Mouse (Mus musculus) spleen, adult 2 months (tissue): ENCODE results near the gene Exosc7. TPM values are rescaled to one million over a fixed set of nuclear protein-coding genes. Genes with fewer than 3 reads are reported as not detected.

Experiments
- DNase-seq, 2 experiments: peaks; one replicate each; pipeline versions ENCODE4 v3.0.0 to v3.0.0-alpha.2; 2012 to 2021; ENCODE audit warnings: low spot score in 2 of 2, low read depth in 1 of 2
- H3K27ac ChIP-seq: fragments of 200-500 bp; 2 replicates; pipeline ENCODE4 v1.5.1; 2012; ENCODE audit warnings: low read length, inconsistent platforms; ENCODE audit not compliant: insufficient read depth
- H3K27me3 ChIP-seq: fragments of 200-500 bp; 2 replicates; pipeline ENCODE4 v1.6.1; 2012; ENCODE audit warnings: mild to moderate bottlenecking, moderate library complexity, low read length, inconsistent platforms; ENCODE audit not compliant: control insufficient read depth, insufficient read depth
- H3K36me3 ChIP-seq: fragments of 200-500 bp; 2 replicates; pipeline ENCODE4 v1.6.1; 2012; ENCODE audit warnings: mild to moderate bottlenecking, low read length, inconsistent platforms; ENCODE audit not compliant: control insufficient read depth, insufficient read depth
- H3K4me1 ChIP-seq: fragments of 200-500 bp; 2 replicates; pipeline ENCODE4 v1.6.1; 2011; ENCODE audit warnings: inconsistent platforms; ENCODE audit not compliant: control insufficient read depth, insufficient read depth, insufficient read length
- H3K4me3 ChIP-seq: fragments of 200-500 bp; 2 replicates; pipeline ENCODE4 v1.5.1; 2011; ENCODE audit warnings: mild to moderate bottlenecking, inconsistent platforms; ENCODE audit not compliant: insufficient read depth, insufficient read length; ENCODE audit errors: extremely low read depth
- CTCF ChIP-seq: fragments of 200-500 bp; IDR thresholded peaks from 2 replicates; pipeline ENCODE4 v1.5.1; 2011; ENCODE audit warnings: mild to moderate bottlenecking, inconsistent platforms; ENCODE audit not compliant: insufficient read depth, insufficient read length, insufficient replicate concordance; ENCODE audit errors: extremely low read depth
- POLR2A ChIP-seq: fragments of 200-500 bp; IDR thresholded peaks from 2 replicates; pipeline ENCODE4 v1.6.1; 2011; ENCODE audit warnings: low read depth, low read length, inconsistent platforms
- WGBS: fragments of 180-500 bp; shearing (Covaris S2); methylation state at CpG from one replicate; pipeline ENCODE4 v1.1.7; 2018; 5-methylcytosine and 5-hydroxymethylcytosine counted together
- polyA plus RNA-seq: library from polyadenylated mRNA; depleted of rRNA; stranded (reverse); fragments of >200 nt; gene quantifications from 2 replicates; pipeline ENCODE4 v1.2.3, GENCODE M21; 2012; rRNA removed

Gene Exosc7
- polyA plus RNA-seq, result 15.2 and 17.3 TPM in 2 replicates

GRCm38 (mm10) chr9:123112805-123113521 lies at the start of gene Exosc7, which contains the start of gene Zdhhc3:
Gene Exosc7, plus strand, starts transcription at chr9:123113215.
Gene Zdhhc3, minus strand, starts transcription at chr9:123113205.
- Histone ChIP-seq H3K27ac (peak within 1 kb of the TSS; percentile 78), H3K4me3 (peak within 1 kb of the TSS; percentile 95), H3K27me3 (no peaks in the 10 kb centered on the region), H3K4me1 (peaks cover 8% of the 10 kb centered on the region), H3K36me3 (0 out of 2 replicates have a peak, but pooled peaks cover 1% of the 10 kb centered on the region)
- peak; percentile 65 to 74 for DNase-seq
- TF ChIP-seq POLR2A (peak; percentile 75), CTCF (no peak)
- WGBS, result under 1% methylated on average over 78 of the region's 79 CpGs

- Histone ChIP-seq H3K36me3 (peaks cover 28% of the 10 kb centered on the region), H3K27ac (no peak overlapping the region), H3K4me3 (no peak overlapping the region), H3K27me3 (no peaks in the 10 kb centered on the region), H3K4me1 (no peaks in the 10 kb centered on the region)
- no peak for TF ChIP-seq CTCF
- no peak for TF ChIP-seq POLR2A
- DNase-seq, result no peak
- 81% methylated on average over 5 of the region's 5 CpGs for WGBS
Measured at GRCm38 (mm10) chr9:123079149-123079548, 33.9 kb upstream of the Exosc7 start.

GRCm38 (mm10) chr9:123080355-123080754 lies 32.7 kb upstream of the Exosc7 start:
- Histone ChIP-seq H3K36me3 (peaks cover 35% of the 10 kb centered on the region), H3K27ac (no peak overlapping the region), H3K27me3 (no peaks in the 10 kb centered on the region), H3K4me1 (no peaks in the 10 kb centered on the region), H3K4me3 (no peak overlapping the region)
- TF ChIP-seq POLR2A (no peak), CTCF (no peak)
- 95% methylated on average over 7 of the region's 7 CpGs for WGBS
- no peak for DNase-seq

- no peaks in the 10 kb centered on the region for H3K4me1 ChIP-seq
- H3K27me3 ChIP-seq, result no peaks in the 10 kb centered on the region
- DNase-seq, result no peak
- H3K4me3 ChIP-seq, result no peak overlapping the region
- no peak for TF ChIP-seq CTCF
- no peak for TF ChIP-seq POLR2A
- H3K36me3 ChIP-seq, result peaks cover 35% of the 10 kb centered on the region
- H3K27ac ChIP-seq, result no peak overlapping the region
- WGBS, result 67% methylated on average over 1 of the region's 1 CpGs
Measured at GRCm38 (mm10) chr9:123080796-123081195, 32.2 kb upstream of the Exosc7 start.

- no peak for DNase-seq
- Histone ChIP-seq H3K27me3 (no peaks in the 10 kb centered on the region), H3K4me3 (no peak overlapping the region), H3K27ac (no peak overlapping the region), H3K4me1 (no peaks in the 10 kb centered on the region), H3K36me3 (peaks cover 35% of the 10 kb centered on the region)
- TF ChIP-seq CTCF, result no peak
- no peak for TF ChIP-seq POLR2A
- WGBS, result 72% methylated on average over 1 of the region's 1 CpGs
Measured at GRCm38 (mm10) chr9:123085373-123085772, 27.6 kb upstream of the Exosc7 start.

- no peak overlapping the region for H3K4me3 ChIP-seq
- no peak for TF ChIP-seq CTCF
- TF ChIP-seq POLR2A, result no peak
- 23% methylated on average over 3 of the region's 3 CpGs for WGBS
- H3K27me3 ChIP-seq, result no peaks in the 10 kb centered on the region
- no peaks in the 10 kb centered on the region for H3K4me1 ChIP-seq
- no peak overlapping the region; the same call in 1 of the 2 replicates for H3K27ac ChIP-seq
- peaks cover 28% of the 10 kb centered on the region for H3K36me3 ChIP-seq
- no peak for DNase-seq
Measured at GRCm38 (mm10) chr9:123087558-123087957, 25.5 kb upstream of the Exosc7 start.

- Histone ChIP-seq H3K36me3 (peaks cover 11% of the 10 kb centered on the region; the same call in 1 of the 2 replicates), H3K4me3 (no peak overlapping the region), H3K27me3 (no peaks in the 10 kb centered on the region), H3K27ac (no peak overlapping the region), H3K4me1 (no peaks in the 10 kb centered on the region)
- no peak for TF ChIP-seq CTCF
- no peak for TF ChIP-seq POLR2A
- no peak for DNase-seq
- WGBS, result 77% methylated on average over 4 of the region's 4 CpGs
Measured at GRCm38 (mm10) chr9:123090844-123091243, 22.2 kb upstream of the Exosc7 start.
